Mouse (Mus musculus): ENCODE measurements at regions not wholly inside any gene's neighbourhood (a gene's known extent, or its start where the extent isn't known, plus 50 kb on each side); places are given as distances from the start of the nearest gene placed in this dataset.

GRCm38 (mm10) chr16:95838886-95839430, 137.1 kb downstream of the Ets2 start:
- 85% methylated on average over 1 of the region's 1 CpGs for WGBS
- TF ChIP-seq POLR2A (IDR thresholded peaks at IDR 0.05; ENCODE audit: borderline replicate concordance, insufficient read depth, low read length) (no peak), CTCF (IDR thresholded peaks at IDR 0.05; ENCODE audit: borderline replicate concordance, insufficient read depth, low read depth, low read length) (no peak)

GRCm38 (mm10) chr16:95838478-95838846, 136.6 kb downstream of the Ets2 start:
- Histone ChIP-seq H3K27me3 (ENCODE audit: control insufficient read depth, insufficient read depth, low read length) (no peaks in the 10 kb centered on the region), H3K4me1 (ENCODE audit: control insufficient read depth, insufficient read depth, low read length) (no peaks in the 10 kb centered on the region), H3K27ac (ENCODE audit: insufficient read depth, low read length) (no peak overlapping the region), H3K4me3 (replicated peaks; ENCODE audit: insufficient read depth, low read depth, low read length) (no peak overlapping the region)
- 96% methylated on average over 3 of the region's 3 CpGs for WGBS
- TF ChIP-seq CTCF (IDR thresholded peaks at IDR 0.05; ENCODE audit: borderline replicate concordance, insufficient read depth, low read depth, low read length): no peak
- TF ChIP-seq POLR2A (IDR thresholded peaks at IDR 0.05; ENCODE audit: borderline replicate concordance, insufficient read depth, low read length): no peak
- no peak for DNase-seq

More at GRCm38 (mm10) chr16:95838886-95839430, 137.1 kb downstream of the Ets2 start:
- no peaks in the 10 kb centered on the region for H3K4me1 ChIP-seq (ENCODE audit: control insufficient read depth, insufficient read depth, low read length)
- H3K27me3 ChIP-seq (ENCODE audit: control insufficient read depth, insufficient read depth, low read length): no peaks in the 10 kb centered on the region
- DNase-seq: no peak
- no peak overlapping the region for H3K4me3 ChIP-seq (replicated peaks; ENCODE audit: insufficient read depth, low read depth, low read length)
- H3K27ac ChIP-seq (ENCODE audit: insufficient read depth, low read length): no peak overlapping the region

- H3K27me3 ChIP-seq (ENCODE audit: control insufficient read depth, insufficient read depth, low read length): no peaks in the 10 kb centered on the region
- 89% methylated on average over 5 of the region's 5 CpGs for WGBS
- H3K4me1 ChIP-seq (ENCODE audit: control insufficient read depth, insufficient read depth, low read length): no peaks in the 10 kb centered on the region
- H3K4me3 ChIP-seq (replicated peaks; ENCODE audit: insufficient read depth, low read depth, low read length): no peak overlapping the region
- H3K27ac ChIP-seq (ENCODE audit: insufficient read depth, low read length): no peak overlapping the region
- TF ChIP-seq CTCF (IDR thresholded peaks at IDR 0.05; ENCODE audit: borderline replicate concordance, insufficient read depth, low read depth, low read length): no peak
- no peak for TF ChIP-seq POLR2A (IDR thresholded peaks at IDR 0.05; ENCODE audit: borderline replicate concordance, insufficient read depth, low read length)
- DNase-seq: no peak
Observed at GRCm38 (mm10) chr16:95837723-95838477, 136.0 kb downstream of the Ets2 start.

GRCm38 (mm10) chr16:95835941-95836340, 134.1 kb downstream of the Ets2 start:
- TF ChIP-seq POLR2A (IDR thresholded peaks at IDR 0.05; ENCODE audit: borderline replicate concordance, insufficient read depth, low read length): no peak
- TF ChIP-seq CTCF (IDR thresholded peaks at IDR 0.05; ENCODE audit: borderline replicate concordance, insufficient read depth, low read depth, low read length): no peak
- Histone ChIP-seq H3K4me1 (ENCODE audit: control insufficient read depth, insufficient read depth, low read length) (no peaks in the 10 kb centered on the region), H3K27ac (ENCODE audit: insufficient read depth, low read length) (no peak overlapping the region), H3K27me3 (ENCODE audit: control insufficient read depth, insufficient read depth, low read length) (no peaks in the 10 kb centered on the region), H3K4me3 (replicated peaks; ENCODE audit: insufficient read depth, low read depth, low read length) (no peak overlapping the region)
- DNase-seq: no peak
- WGBS: 100% methylated on average over 1 of the region's 1 CpGs

- H3K4me1 ChIP-seq (ENCODE audit: control insufficient read depth, insufficient read depth, low read length): no peaks in the 10 kb centered on the region
- H3K4me3 ChIP-seq (replicated peaks; ENCODE audit: insufficient read depth, low read depth, low read length): no peak overlapping the region
- H3K27me3 ChIP-seq (ENCODE audit: control insufficient read depth, insufficient read depth, low read length): no peaks in the 10 kb centered on the region
- 85% methylated on average over 11 of the region's 11 CpGs for WGBS
- no peak for DNase-seq
- H3K27ac ChIP-seq (ENCODE audit: insufficient read depth, low read length): no peak overlapping the region
- TF ChIP-seq POLR2A (IDR thresholded peaks at IDR 0.05; ENCODE audit: borderline replicate concordance, insufficient read depth, low read length) (no peak), CTCF (IDR thresholded peaks at IDR 0.05; ENCODE audit: borderline replicate concordance, insufficient read depth, low read depth, low read length) (no peak)
Observed at GRCm38 (mm10) chr16:95834556-95835288, 132.8 kb downstream of the Ets2 start.

DNA sequence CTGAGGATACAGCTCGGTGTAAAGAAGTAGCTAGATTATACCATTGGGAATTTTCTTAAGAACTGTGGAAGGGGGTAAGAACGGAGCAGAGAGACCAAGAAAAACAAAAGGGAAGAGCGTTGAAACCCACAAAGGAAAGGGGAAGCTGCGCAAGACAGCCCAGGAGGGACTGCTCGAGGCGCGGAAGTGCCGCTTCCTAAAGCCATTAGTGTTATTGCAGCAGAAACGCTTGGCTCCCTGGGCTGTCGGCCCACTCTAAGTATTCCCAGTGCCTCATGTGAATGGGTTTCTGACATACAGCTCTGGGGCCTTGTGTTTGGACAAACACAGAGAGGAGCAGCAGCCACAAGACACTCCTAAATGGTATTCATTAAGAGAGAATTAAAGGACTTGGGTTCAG, 131.6 kb downstream of the Ets2 start:
- Histone ChIP-seq H3K4me3 (replicated peaks; ENCODE audit: insufficient read depth, low read depth, low read length) (no peak overlapping the region), H3K27ac (ENCODE audit: insufficient read depth, low read length) (no peak overlapping the region), H3K27me3 (ENCODE audit: control insufficient read depth, insufficient read depth, low read length) (no peaks in the 10 kb centered on the region), H3K4me1 (ENCODE audit: control insufficient read depth, insufficient read depth, low read length) (no peaks in the 10 kb centered on the region)
- 97% methylated on average over 10 of the region's 10 CpGs for WGBS
- no peak for DNase-seq
- no peak for TF ChIP-seq POLR2A (IDR thresholded peaks at IDR 0.05; ENCODE audit: borderline replicate concordance, insufficient read depth, low read length)
- no peak for TF ChIP-seq CTCF (IDR thresholded peaks at IDR 0.05; ENCODE audit: borderline replicate concordance, insufficient read depth, low read depth, low read length)

- DNase-seq: no peak
- WGBS: 66% methylated on average over 9 of the region's 9 CpGs
- TF ChIP-seq CTCF (IDR thresholded peaks at IDR 0.05; ENCODE audit: borderline replicate concordance, insufficient read depth, low read depth, low read length) (no peak), POLR2A (IDR thresholded peaks at IDR 0.05; ENCODE audit: borderline replicate concordance, insufficient read depth, low read length) (no peak)
- Histone ChIP-seq H3K4me1 (ENCODE audit: control insufficient read depth, insufficient read depth, low read length) (no peaks in the 10 kb centered on the region), H3K27me3 (ENCODE audit: control insufficient read depth, insufficient read depth, low read length) (no peaks in the 10 kb centered on the region), H3K4me3 (replicated peaks; ENCODE audit: insufficient read depth, low read depth, low read length) (no peak overlapping the region), H3K27ac (ENCODE audit: insufficient read depth, low read length) (no peak overlapping the region)
Observed at GRCm38 (mm10) chr16:95832346-95832739, 130.5 kb downstream of the Ets2 start.
